Mouse (Mus musculus) left cerebral cortex, postnatal 36 days (tissue): ENCODE measurements around the gene Gm3625. TPM values are rescaled to one million over a fixed set of nuclear protein-coding genes. Genes with fewer than 3 reads are reported as not detected.

Experiments
- DNase-seq, 2 experiments: peaks; one replicate each; pipeline ENCODE4 v3.0.0; 2021 to 2022; ENCODE audit warnings: low spot score in 2 of 2, mixed read lengths in 1 of 2
- intact Hi-C: fragments of 180-260 bp; cut with DNase I; formaldehyde crosslinking; loops from one replicate; pipeline ENCODE4 v1.15.1; 2025
- total RNA-seq, 2 experiments: library from RNA; stranded (reverse); gene quantifications; 2 replicates each; pipeline ENCODE4 v1.2.3; 2021

Gm3625 gene
- not detected for total RNA-seq

- intact Hi-C loops, result no loop called here
- peak; percentile 72 to 82 for DNase-seq
Observed at GRCm38 (mm10) chr12:4592541-4593165, at the start of gene Gm3625, which contains the start of gene Itsn2. Gene Gm3625, minus strand, starts transcription at chr12:4592927. Gene Itsn2, plus strand, starts transcription at chr12:4592638.

- intact Hi-C loops, result no loop called here
- no peak for DNase-seq
Observed at GRCm38 (mm10) chr12:4640737-4641136, 48.0 kb upstream of the Gm3625 start.

GRCm38 (mm10) chr12:4638438-4638837, 45.7 kb upstream of the Gm3625 start:
- intact Hi-C loops, result no loop called here
- DNase-seq, result no peak

GRCm38 (mm10) chr12:4632957-4633356, 40.2 kb upstream of the Gm3625 start:
- intact Hi-C loops, result no loop called here
- DNase-seq, result no peak

GRCm38 (mm10) chr12:4624201-4624600, 31.5 kb upstream of the Gm3625 start:
- no peak for DNase-seq
- intact Hi-C loops, result no loop called here

GRCm38 (mm10) chr12:4614722-4615121, 22.0 kb upstream of the Gm3625 start:
- DNase-seq, result no peak
- intact Hi-C loops, result no loop called here

GRCm38 (mm10) chr12:4606625-4607024, 13.9 kb upstream of the Gm3625 start:
- intact Hi-C loops, result no loop called here

GRCm38 (mm10) chr12:4599713-4600112, 7.0 kb upstream of the Gm3625 start:
- intact Hi-C loops, result no loop called here
- DNase-seq, result no peak

More at GRCm38 (mm10) chr12:4606625-4607024, 13.9 kb upstream of the Gm3625 start:
- DNase-seq, result no peak

GRCm38 (mm10) chr12:4598666-4599428, 6.1 kb upstream of the Gm3625 start:
- no peak for DNase-seq
- intact Hi-C loops, result no loop called here

GRCm38 (mm10) chr12:4595055-4595454, 2.3 kb upstream of the Gm3625 start:
- intact Hi-C loops, result no loop called here
- no peak for DNase-seq

- intact Hi-C loops, result no loop called here
- no peak for DNase-seq
Observed at GRCm38 (mm10) chr12:4593930-4594391, 1.2 kb upstream of the Gm3625 start.

GRCm38 (mm10) chr12:4593166-4593929, 621 bp upstream of the Gm3625 start:
- intact Hi-C loops, result no loop called here
- DNase-seq, result peak; percentile 63 to 65

- intact Hi-C loops, result no loop called here
- DNase-seq, result no peak
Observed at GRCm38 (mm10) chr12:4592025-4592424, 702 bp downstream of the Gm3625 start.

- intact Hi-C loops, result no loop called here
- DNase-seq, result no peak
Observed at GRCm38 (mm10) chr12:4588603-4589002, 4.1 kb downstream of the Gm3625 start.

- intact Hi-C loops, result no loop called here
- DNase-seq, result no peak
Observed at GRCm38 (mm10) chr12:4587846-4588245, 4.9 kb downstream of the Gm3625 start.

GRCm38 (mm10) chr12:4582326-4582725, 10.4 kb downstream of the Gm3625 start:
- intact Hi-C loops, result no loop called here
- no peak for DNase-seq

- no peak for DNase-seq
- intact Hi-C loops, result no loop called here
Observed at GRCm38 (mm10) chr12:4574065-4574464, 18.7 kb downstream of the Gm3625 start.

- no peak for DNase-seq
- intact Hi-C loops, result no loop called here
Observed at GRCm38 (mm10) chr12:4571864-4572263, 20.9 kb downstream of the Gm3625 start.

- intact Hi-C loops, result no loop called here
- DNase-seq, result no peak
Observed at GRCm38 (mm10) chr12:4558475-4559279, 34.0 kb downstream of the Gm3625 start.

- intact Hi-C loops, result no loop called here
- DNase-seq, result no peak
Observed at GRCm38 (mm10) chr12:4558013-4558412, 34.7 kb downstream of the Gm3625 start.
